Mouse (Mus musculus) 3134 (cell line): ENCODE data around the gene Xpo5.
A peak's percentile ranks its signal among the peaks of the same experiment; 100 is the strongest.

Experiments
- DNase-seq: peaks from one replicate; pipeline ENCODE4 v3.0.0-alpha.2; 2011; ENCODE audit warnings: low spot score; ENCODE audit not compliant: insufficient read length; ENCODE audit errors: extremely low read depth

The Xpo5 gene

GRCm38 (mm10) chr17:46202421-46203071 is at the start of gene Xpo5, which contains the start of gene Polh:
Gene Xpo5, plus strand, starts transcription at chr17:46202782.
Gene Polh, minus strand, starts transcription at chr17:46202645.
- peak; percentile 99 for DNase-seq

GRCm38 (mm10) chr17:46152847-46153782 is 49.5 kb upstream of the Xpo5 start, which contains the start of gene Mad2l1bp:
Gene Mad2l1bp, minus strand, starts transcription at chr17:46153553.
- DNase-seq, result peak; percentile 87

GRCm38 (mm10) chr17:46154336-46154735 is 48.2 kb upstream of the Xpo5 start:
- no peak for DNase-seq

GRCm38 (mm10) chr17:46156680-46157079 is 45.9 kb upstream of the Xpo5 start:
- no peak for DNase-seq

GRCm38 (mm10) chr17:46157131-46157530 is 45.5 kb upstream of the Xpo5 start:
- DNase-seq, result no peak

GRCm38 (mm10) chr17:46159236-46159635 is 43.3 kb upstream of the Xpo5 start:
- no peak for DNase-seq

DNA sequence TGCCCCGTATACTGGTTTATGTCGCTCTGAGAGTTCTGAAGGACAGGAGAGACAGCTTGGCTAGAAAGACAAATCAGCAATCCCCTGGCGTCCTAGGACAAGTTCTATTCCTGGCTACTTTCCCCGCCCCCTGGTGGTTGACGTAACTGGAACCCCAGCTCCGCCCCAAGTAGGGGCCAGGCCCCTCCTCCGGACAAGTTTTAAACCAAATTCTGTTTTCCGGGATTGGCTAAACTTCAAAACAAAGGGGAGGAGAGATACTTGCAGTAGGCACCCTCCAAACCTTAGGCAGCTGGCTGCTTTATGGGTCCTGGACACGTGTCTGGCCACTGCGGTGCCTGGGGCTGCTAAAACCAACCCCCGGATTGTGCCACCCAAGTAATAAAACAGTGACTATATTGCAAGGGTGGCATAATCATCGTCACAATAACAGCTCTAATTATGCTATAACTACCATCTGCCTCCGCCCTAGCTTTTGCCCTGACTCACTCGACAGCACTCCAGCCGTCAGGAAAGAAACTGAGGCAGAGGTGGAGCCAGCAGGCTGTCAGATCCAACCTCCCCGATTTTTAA is 42.4 kb upstream of the Xpo5 start:
- peak; percentile 93 for DNase-seq

GRCm38 (mm10) chr17:46160686-46161085 is 41.9 kb upstream of the Xpo5 start, which contains the start of gene Gtpbp2:
Gene Gtpbp2, plus strand, starts transcription at chr17:46161032.
- peak; percentile 92 for DNase-seq

- DNase-seq, result no peak
Observed at GRCm38 (mm10) chr17:46161179-46161578, 41.4 kb upstream of the Xpo5 start.

- no peak for DNase-seq
Observed at GRCm38 (mm10) chr17:46161710-46162109, 40.9 kb upstream of the Xpo5 start.

- DNase-seq, result no peak
Observed at GRCm38 (mm10) chr17:46162551-46162950, 40.0 kb upstream of the Xpo5 start.

GRCm38 (mm10) chr17:46162951-46163421 is 39.6 kb upstream of the Xpo5 start:
- DNase-seq, result peak; percentile 29

DNA sequence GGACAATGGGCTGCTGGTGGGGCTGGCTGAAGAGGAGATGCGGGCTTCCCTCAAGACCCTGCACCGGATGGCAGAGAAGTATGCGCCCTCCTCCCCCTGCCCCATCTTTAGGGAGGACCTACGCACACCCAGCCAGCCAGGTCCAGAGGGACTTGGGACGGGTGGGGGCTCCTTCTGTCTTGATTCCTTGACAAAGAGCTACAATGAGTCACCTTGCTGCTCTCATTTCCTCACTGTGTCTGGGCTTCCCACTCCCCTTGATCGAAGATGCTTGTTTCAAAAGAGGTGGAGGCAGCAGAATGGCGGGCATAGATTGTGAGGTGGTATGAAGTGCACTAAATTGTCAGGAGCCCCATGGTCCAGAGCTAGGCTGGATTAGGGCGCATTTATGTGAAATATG is 38.3 kb upstream of the Xpo5 start:
- DNase-seq, result no peak

- no peak for DNase-seq
Observed at GRCm38 (mm10) chr17:46164791-46165190, 37.8 kb upstream of the Xpo5 start.

GRCm38 (mm10) chr17:46165460-46165859 is 37.1 kb upstream of the Xpo5 start:
- no peak for DNase-seq

GRCm38 (mm10) chr17:46166270-46166669 is 36.3 kb upstream of the Xpo5 start:
- no peak for DNase-seq

DNA sequence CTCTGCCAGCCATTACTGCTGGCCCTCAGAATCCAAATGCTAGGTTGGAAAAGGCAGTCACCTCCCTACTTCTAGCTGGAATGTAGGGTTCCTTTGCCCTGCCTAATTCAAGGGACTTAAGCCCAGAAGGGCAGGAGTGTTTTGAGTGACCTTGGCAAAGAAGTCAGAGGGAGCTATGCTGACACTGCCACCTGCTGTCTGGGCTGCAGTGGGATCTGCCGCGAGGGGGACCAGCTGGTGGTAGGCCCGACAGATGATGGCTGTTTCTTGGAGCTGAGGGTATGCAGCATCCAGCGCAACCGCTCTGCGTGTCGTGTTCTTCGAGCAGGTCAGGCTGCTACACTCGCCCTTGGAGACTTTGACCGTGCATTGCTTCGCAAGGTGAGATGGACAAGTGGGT is 35.6 kb upstream of the Xpo5 start:
- DNase-seq, result no peak

DNA sequence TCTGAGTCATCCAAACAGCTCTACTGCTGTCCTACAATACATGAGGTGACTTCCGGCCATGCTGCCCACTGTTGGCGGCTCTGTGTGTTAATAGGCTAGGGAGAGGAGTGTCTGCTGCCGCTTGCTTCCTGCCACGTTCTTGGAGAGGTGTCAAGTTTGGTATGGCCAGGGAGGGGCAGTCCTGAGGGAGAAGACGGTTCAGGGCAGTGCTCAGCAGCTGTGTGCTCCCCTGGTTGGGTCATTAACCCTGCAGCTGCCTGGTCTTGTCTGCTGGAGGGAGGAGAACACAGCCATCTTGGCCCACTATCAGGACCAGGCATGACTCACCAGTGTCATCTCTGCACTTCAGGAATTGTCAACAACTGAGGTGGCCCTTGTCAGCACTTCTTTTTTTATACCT is 34.3 kb upstream of the Xpo5 start:
- DNase-seq, result peak; percentile 49

DNA sequence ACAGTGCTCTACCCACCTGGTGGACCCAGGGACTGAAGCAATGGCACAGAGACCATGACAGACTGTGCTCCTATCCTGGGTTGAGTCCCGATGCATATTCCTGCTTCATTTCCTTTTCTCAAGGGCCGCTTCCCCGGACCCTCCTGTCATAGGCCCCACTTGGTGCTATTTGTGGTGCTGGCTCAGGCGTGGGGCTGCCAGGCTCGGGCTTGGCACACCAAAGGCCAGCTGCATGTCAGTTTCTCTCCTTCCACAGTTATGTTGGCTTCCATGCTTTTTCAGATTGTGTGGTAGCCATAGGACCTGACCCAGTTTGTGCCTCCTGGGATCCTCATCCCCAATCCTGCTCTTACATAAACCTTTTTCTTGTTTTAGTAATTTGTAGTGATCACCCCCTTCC is 33.8 kb upstream of the Xpo5 start:
- no peak for DNase-seq

DNA sequence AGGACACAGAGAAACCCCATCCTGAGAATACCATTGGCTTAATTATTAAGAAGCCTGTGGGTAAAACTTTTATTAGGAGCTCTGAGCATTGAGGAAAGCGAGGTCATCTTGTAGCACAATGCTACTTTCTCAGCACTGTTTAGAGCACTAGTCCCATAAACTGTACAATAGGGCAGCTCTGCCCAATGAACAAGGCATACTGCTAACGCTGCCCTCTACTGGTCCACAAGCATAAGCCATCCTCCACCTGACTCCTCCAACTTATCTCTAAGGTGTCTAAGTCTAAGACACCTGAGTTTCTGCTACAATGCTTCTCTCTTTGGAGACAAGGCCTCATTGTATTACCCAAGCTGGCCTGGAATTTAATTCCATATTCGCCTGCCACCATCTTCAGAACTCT is 32.0 kb upstream of the Xpo5 start:
- DNase-seq, result no peak

DNA sequence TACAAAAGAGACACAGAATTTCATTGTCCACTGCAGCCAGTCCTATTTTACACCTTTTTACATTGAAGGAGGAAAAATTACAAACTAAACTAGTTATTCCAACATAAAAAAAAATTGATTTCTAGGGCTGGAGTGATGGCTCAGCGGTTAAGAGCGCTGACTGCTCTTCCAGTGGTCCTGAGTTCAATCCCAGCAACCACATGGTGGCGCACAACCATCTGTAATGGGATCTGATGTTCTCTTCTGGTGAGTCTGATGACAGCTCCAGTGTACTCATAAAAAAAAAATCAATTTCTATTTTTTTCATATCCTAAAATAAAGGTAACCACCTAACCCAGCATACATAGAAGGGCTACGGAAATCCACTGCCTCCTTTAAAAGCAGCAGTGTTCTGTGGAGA is 20.3 kb upstream of the Xpo5 start:
- DNase-seq, result no peak
